Mouse (Mus musculus): ENCODE data around the gene Tcf7l1. TPM values are rescaled to one million over a fixed set of nuclear protein-coding genes. Genes with fewer than 3 reads are reported as not detected.

The Tcf7l1 gene
- total RNA-seq, 2 experiments from 2014 or later, result 4.9 to 7.5 TPM

- no peak for DNase-seq
- Histone ChIP-seq H3K4me3 (no peak overlapping the region), H3K27ac (peak overlapping the region; percentile 59)
- intact Hi-C loops (cut with DNase I), result loop anchor here (2.0 kb wide), 1 partner anchor 23 kb away; no protein-coding TSS in a partner anchor
- TF ChIP-seq CTCF (IDR thresholded peaks at IDR 0.05), result no peak
Observed at GRCm38 (mm10) chr6:72659717-72660390, 129.2 kb downstream of the Tcf7l1 start.

GRCm38 (mm10) chr6:72658006-72658405, 131.0 kb downstream of the Tcf7l1 start:
- DNase-seq, result no peak
- intact Hi-C loops (cut with DNase I), result loop anchor here (2.0 kb wide), 1 partner anchor 21 kb away; no protein-coding TSS in a partner anchor
- Histone ChIP-seq H3K27ac (peak overlapping the region; percentile 46), H3K4me3 (no peak overlapping the region)
- peak; percentile 81 for TF ChIP-seq CTCF (IDR thresholded peaks at IDR 0.05)

GRCm38 (mm10) chr6:72656053-72656442, 133.0 kb downstream of the Tcf7l1 start:
- intact Hi-C loops (cut with DNase I), result no loop called here
- peak overlapping the region; percentile 82 for H3K27ac ChIP-seq
- DNase-seq, result no peak
- TF ChIP-seq CTCF (IDR thresholded peaks at IDR 0.05), result no peak
- H3K4me3 ChIP-seq, result peak overlapping the region; percentile 72

- DNase-seq, result peak; percentile 70
- Histone ChIP-seq H3K27ac (peak overlapping the region; percentile 82), H3K4me3 (peak overlapping the region; percentile 72)
- no peak for TF ChIP-seq CTCF (IDR thresholded peaks at IDR 0.05)
- intact Hi-C loops (cut with DNase I), result no loop called here
Observed at GRCm38 (mm10) chr6:72655309-72656052, 133.6 kb downstream of the Tcf7l1 start.

- H3K4me3 ChIP-seq, result no peak overlapping the region
- no peak for DNase-seq
- H3K27ac ChIP-seq, result peak overlapping the region; percentile 82
- intact Hi-C loops (cut with DNase I), result no loop called here
- TF ChIP-seq CTCF (IDR thresholded peaks at IDR 0.05), result no peak
Observed at GRCm38 (mm10) chr6:72654355-72654754, 134.7 kb downstream of the Tcf7l1 start.

- Histone ChIP-seq H3K27ac (peak overlapping the region; percentile 82), H3K4me3 (no peak overlapping the region; the same call in 1 of the 2 replicates)
- no peak for TF ChIP-seq CTCF (IDR thresholded peaks at IDR 0.05)
- DNase-seq, result peak; percentile 70
- intact Hi-C loops (cut with DNase I), result no loop called here
Observed at GRCm38 (mm10) chr6:72653419-72653818, 135.6 kb downstream of the Tcf7l1 start.

GRCm38 (mm10) chr6:72650338-72650851, 138.7 kb downstream of the Tcf7l1 start:
- H3K4me3 ChIP-seq, result no peak overlapping the region
- DNase-seq, result no peak
- intact Hi-C loops (cut with DNase I), result no loop called here
- TF ChIP-seq CTCF (IDR thresholded peaks at IDR 0.05), result no peak
- H3K27ac ChIP-seq, result no peak overlapping the region; the same call in 1 of the 2 replicates

GRCm38 (mm10) chr6:72648002-72648595, 141.0 kb downstream of the Tcf7l1 start:
- intact Hi-C loops (cut with DNase I), result loop anchor here (1.0 kb wide), 1 partner anchor 18 kb away; no protein-coding TSS in a partner anchor
- peak; percentile 73 for DNase-seq
- peak overlapping the region; percentile 43 for H3K4me3 ChIP-seq
- peak overlapping the region; percentile 82 for H3K27ac ChIP-seq
- TF ChIP-seq CTCF (IDR thresholded peaks at IDR 0.05), result no peak

- Histone ChIP-seq H3K4me3 (peak overlapping the region; percentile 43), H3K27ac (peak overlapping the region; percentile 82)
- intact Hi-C loops (cut with DNase I), result no loop called here
- DNase-seq, result peak; percentile 78
- TF ChIP-seq CTCF (IDR thresholded peaks at IDR 0.05), result peak; percentile 86
Observed at GRCm38 (mm10) chr6:72647383-72647820, 141.7 kb downstream of the Tcf7l1 start.

GRCm38 (mm10) chr6:72645364-72645763, 143.7 kb downstream of the Tcf7l1 start:
- intact Hi-C loops (cut with DNase I), result no loop called here

GRCm38 (mm10) chr6:72644576-72644975, 144.5 kb downstream of the Tcf7l1 start:
- no peak for DNase-seq
- Histone ChIP-seq H3K27ac (peak overlapping the region; percentile 31; the same call in 1 of the 2 replicates), H3K4me3 (no peak overlapping the region)
- intact Hi-C loops (cut with DNase I), result no loop called here
- TF ChIP-seq CTCF (IDR thresholded peaks at IDR 0.05), result no peak

More at GRCm38 (mm10) chr6:72645364-72645763, 143.7 kb downstream of the Tcf7l1 start:
- TF ChIP-seq CTCF (IDR thresholded peaks at IDR 0.05), result no peak
- Histone ChIP-seq H3K4me3 (no peak overlapping the region), H3K27ac (peak overlapping the region; percentile 62)
- no peak for DNase-seq

GRCm38 (mm10) chr6:72641218-72641954, 147.7 kb downstream of the Tcf7l1 start:
- intact Hi-C loops (cut with DNase I), result no loop called here
- TF ChIP-seq CTCF (IDR thresholded peaks at IDR 0.05), result no peak
- Histone ChIP-seq H3K27ac (peak overlapping the region; percentile 9), H3K4me3 (no peak overlapping the region)
- DNase-seq, result no peak
